Mouse (Mus musculus) heart, embryonic 12.5 days (tissue): Measurements from ENCODE around the gene Usp8. TPM values are rescaled to one million over a fixed set of nuclear protein-coding genes. Genes with fewer than 3 reads are reported as not detected.

Source experiments
- polyA plus RNA-seq: library from polyadenylated mRNA; unstranded; fragments of >200 nt; fragmentation: Nextera tagmentation; extraction: Ambion mirVana; gene quantifications from 2 replicates; pipeline ENCODE4 v1.2.1, GENCODE M21; 2016

Gene Usp8
- polyA plus RNA-seq, 1 experiment from 2014 or later, result 37.5 TPM

Other genes starting within 250 kb of the Usp8 start
- gene Atp8b4, start 206.7 kb upstream of the Usp8 start, polyA plus RNA-seq, result 0.14 and 0.15 TPM in 2 replicates
- 0.17 and 0.86 TPM in 2 replicates for gene Slc27a2, start 154.9 kb upstream of the Usp8 start, polyA plus RNA-seq
- gene Hdc, start 88.0 kb upstream of the Usp8 start, polyA plus RNA-seq, result 3.1 and 3.4 TPM in 2 replicates
- 38.8 and 39.0 TPM in 2 replicates for gene Gabpb1, start 31.0 kb upstream of the Usp8 start, polyA plus RNA-seq
- gene Usp50, start 76.1 kb downstream of the Usp8 start, polyA plus RNA-seq, result 2.8 and 3.0 TPM in 2 replicates
- gene Trpm7, start 168.9 kb downstream of the Usp8 start, polyA plus RNA-seq, result 46.7 and 50.4 TPM in 2 replicates
- gene Sppl2a, start 225.9 kb downstream of the Usp8 start, polyA plus RNA-seq, result 33.5 and 35.0 TPM in 2 replicates